Mouse (Mus musculus) bone marrow, adult 2 months (tissue): ENCODE results near the gene Rbm6.

Experiments
- CTCF ChIP-seq: fragments of 200-500 bp; IDR thresholded peaks from 2 replicates; pipeline ENCODE4 v1.5.1; 2011; ENCODE audit warnings: low read length, control low read depth; ENCODE audit not compliant: control insufficient read depth, insufficient read depth
- POLR2A ChIP-seq: fragments of 200-500 bp; IDR thresholded peaks from 2 replicates; pipeline ENCODE4 v1.6.1; 2011; ENCODE audit warnings: low read depth, mild to moderate bottlenecking, control low read depth, low read length, borderline replicate concordance; ENCODE audit not compliant: control insufficient read depth

DNA sequence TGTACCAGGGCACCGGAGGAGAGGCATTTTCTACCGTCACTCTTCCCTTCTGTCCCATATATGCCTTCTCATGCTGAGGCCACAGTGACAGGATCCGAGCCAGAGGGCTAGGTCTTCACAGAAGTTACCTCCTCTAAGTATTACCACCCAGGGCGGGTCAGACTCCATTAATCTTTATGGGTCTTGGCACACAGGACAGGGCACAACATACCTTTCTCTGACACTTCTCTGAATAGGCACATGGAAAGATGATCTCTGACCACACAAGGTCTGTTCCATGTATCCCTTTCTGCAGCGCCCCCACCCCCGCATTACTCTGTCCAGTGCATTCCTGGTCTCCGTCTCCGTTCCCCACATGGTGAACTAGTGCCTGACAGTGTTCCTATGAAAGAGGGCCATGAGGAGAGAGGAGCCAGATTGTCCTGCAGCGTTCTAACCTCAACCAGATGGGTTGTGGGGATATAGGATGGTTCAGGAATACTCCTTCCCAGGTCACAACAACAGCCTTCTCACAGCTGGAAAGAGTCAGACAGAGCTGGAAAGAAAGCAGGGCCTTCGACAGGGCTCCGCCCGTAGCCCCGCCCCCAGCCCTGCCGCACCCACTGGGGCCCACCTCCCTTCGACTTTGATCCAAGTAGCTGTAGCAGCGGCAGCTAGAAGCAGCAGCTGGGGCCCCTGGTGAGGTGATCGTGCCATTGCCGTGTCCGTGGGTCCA is 33.4 kb upstream of the Rbm6 start, which contains the start of gene Mst1r:
- TF ChIP-seq CTCF, result no peak
- no peak for TF ChIP-seq POLR2A
